Mouse (Mus musculus): Measurements from ENCODE around the gene Gm44502.

Gm44502 gene

GRCm38 (mm10) chr15:89399716-89400115, 29.8 kb downstream of the Gm44502 start:
- no peak for DNase-seq (ENCODE audit: low read depth, low spot score)

DNA sequence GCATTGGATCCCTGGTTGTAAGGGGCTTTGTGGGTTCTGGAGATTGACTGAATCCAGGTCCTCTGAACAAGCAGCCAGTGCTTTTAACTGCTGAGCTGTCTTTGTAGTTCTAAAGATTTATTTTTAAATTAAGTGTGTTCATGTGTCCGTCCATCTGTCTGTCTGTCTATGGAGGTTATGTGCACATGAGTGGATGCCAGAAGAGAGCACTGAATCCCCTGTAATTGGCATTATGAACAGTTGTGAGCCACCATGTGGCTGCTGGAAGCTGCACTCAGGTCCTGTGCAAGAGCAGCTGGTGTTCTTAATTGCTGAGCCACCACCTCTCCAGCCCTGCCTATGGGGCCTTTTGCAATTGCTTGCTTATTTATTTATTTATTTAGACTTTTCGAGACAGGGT, 31.4 kb downstream of the Gm44502 start:
- no peak for DNase-seq (ENCODE audit: low read depth, low spot score)

- DNase-seq (ENCODE audit: low read depth, low spot score) = no peak
Measured at GRCm38 (mm10) chr15:89396883-89397282, 32.6 kb downstream of the Gm44502 start.

DNA sequence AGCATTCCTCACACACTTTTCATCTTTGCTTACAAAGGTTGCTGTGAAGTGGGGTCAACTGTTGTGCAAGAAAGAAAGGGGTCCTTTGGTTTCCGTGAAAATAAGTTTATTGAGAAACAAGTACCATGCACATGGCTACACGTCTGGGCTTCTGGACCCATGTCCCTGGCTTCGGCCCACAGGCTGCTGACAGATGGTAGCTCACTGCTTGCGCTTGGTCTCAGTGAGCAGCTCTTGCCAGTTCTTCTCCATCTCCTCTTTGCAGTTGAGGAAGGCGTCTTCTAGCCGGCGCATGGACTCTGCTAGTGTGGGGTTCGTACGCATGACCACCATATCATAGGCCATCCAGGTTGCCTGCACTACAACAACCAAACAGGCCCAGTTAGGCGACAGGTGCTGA, 39.4 kb downstream of the Gm44502 start:
- DNase-seq (ENCODE audit: low read depth, low spot score) = no peak

DNA sequence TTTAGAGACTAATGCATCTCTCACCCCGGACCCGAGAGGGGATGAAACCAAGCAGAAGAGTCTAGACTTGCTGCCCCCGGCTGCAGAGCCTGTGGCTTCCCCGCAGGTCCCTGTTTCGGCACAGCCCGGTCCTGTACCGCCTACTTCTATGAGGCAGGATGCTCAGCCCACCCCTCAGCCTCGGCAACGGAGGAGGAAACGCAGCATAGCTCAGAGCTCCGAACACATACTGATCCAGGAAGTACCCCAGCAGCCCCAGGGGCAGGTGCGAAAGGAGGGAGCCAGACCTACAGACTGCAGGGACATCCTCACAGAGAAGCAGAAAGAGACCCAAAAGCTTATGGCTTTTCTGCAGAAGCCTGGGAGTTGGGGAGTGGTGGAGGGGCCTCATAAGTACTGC, 42.4 kb downstream of the Gm44502 start:
- no peak for DNase-seq (ENCODE audit: low read depth, low spot score)

DNA sequence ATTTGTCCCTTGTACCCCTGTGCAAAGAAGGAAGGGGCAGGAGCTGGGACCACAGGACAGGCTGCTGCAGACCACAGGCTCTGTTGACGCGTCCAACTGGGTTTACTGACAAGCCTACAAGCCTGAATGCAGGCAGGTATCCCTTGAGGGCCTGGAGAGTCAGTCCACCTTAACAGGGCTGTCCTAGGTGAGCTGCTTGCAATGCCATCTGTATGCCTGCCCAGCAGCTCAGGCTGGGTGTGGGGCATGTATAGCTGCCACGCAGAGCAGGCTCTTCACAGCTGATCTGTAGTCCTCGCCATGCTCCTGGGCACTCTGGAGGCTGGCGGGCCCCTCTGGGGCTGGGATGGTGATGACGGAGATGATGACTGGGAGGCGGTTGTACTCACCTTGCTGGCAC, 44.9 kb downstream of the Gm44502 start, which contains the start of gene Klhdc7b:
TSS of gene Klhdc7b (plus strand) at position 301 of the 400 bp plus-strand sequence.
- no peak for DNase-seq (ENCODE audit: low read depth, low spot score)

DNA sequence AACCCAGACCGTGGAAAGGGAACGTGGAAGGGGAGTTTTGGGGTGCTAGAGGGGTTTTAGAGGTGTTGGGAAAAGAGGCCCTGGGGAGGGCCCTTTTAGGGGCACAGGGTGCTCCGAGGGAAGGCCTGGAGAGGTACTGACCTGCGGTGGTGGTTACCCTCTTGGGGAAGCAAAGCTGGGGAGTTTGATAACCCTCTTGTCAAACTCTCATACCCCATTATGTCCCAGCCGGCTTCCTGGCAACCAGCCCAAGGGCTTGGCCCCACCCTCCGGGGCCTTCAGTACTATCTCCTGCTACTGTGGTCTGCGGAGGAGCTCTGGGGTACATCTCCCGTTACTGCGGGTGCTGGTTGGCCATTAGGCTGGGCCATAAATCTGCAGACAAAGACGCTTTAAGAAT, 50.1 kb downstream of the Gm44502 start:
- no peak for DNase-seq (ENCODE audit: low read depth, low spot score)

- no peak for DNase-seq (ENCODE audit: low read depth, low spot score)
Measured at GRCm38 (mm10) chr15:89378831-89379401, 50.6 kb downstream of the Gm44502 start, which contains the start of gene Odf3b. Odf3b (minus strand) TSS chr15:89379282.

DNA sequence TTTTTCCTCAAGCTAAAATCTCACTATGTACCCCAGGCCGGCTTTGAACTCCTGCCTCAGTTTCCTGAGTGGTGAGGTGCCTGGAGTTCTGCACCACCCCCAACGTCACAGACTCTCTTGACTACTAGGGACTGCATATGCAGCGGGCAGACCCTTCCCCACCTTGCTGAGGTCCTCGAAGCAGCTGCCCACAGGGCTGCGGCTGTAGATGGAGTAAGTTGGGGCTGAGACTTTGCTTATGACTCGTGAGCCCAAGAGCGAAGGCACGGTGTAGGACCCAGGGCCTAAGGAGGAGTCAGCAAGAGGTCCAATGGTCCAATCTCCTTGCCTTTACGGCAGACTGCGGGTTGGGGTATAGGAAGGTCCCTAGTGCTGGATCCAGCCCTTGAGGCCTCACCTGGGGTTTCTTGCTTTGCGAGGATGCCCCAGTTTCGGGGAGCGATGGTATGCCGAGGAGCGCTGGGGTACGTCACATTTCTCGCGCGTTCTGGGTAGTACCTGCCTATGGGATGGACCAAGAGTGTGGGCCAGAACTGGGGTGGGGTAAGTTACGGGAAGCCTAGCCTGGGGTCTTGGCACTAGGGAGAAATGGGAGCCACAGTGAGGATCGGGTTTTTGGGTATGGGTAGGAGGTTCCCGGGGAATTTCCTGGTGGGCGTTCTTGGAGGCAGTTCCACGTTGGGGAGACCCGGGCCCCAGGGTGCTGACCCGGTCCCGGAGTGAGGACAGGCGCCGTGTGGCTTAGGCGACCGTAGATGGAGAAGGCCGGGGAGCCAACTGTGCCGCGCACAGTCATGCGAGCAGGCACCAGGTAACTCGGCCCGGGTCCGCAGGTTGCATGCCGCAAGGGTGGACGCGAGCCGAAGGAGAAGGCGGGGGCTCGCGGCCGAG, 51.3 kb downstream of the Gm44502 start:
- DNase-seq (ENCODE audit: low read depth, low spot score) = no peak

- no peak for DNase-seq (ENCODE audit: low read depth, low spot score)
Measured at GRCm38 (mm10) chr15:89377362-89377761, 52.1 kb downstream of the Gm44502 start.

- no peak for DNase-seq (ENCODE audit: low read depth, low spot score)
Measured at GRCm38 (mm10) chr15:89376957-89377356, 52.5 kb downstream of the Gm44502 start, which contains the start of gene Tymp. Tymp (minus strand) TSS chr15:89377039.

DNA sequence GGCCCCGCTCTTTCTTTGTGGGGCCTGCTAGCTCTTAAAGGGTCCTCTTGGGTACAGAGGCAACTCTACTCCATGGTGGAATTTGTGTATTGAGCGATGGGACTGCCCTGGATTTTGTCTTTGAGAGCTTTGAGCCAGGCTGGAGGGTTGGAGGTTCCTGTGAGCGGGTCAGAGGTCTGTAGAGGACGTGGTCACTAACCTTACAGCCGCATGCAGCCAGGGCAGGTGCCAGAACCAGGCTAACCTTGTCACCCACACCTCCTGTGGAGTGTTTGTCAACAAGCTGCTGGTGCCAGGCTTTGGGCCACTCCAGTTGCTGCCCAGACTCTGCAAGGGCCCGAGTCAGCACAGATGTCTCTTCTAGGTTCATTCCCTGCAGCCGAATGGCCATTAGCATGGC, 53.5 kb downstream of the Gm44502 start:
- DNase-seq (ENCODE audit: low read depth, low spot score) = no peak

DNA sequence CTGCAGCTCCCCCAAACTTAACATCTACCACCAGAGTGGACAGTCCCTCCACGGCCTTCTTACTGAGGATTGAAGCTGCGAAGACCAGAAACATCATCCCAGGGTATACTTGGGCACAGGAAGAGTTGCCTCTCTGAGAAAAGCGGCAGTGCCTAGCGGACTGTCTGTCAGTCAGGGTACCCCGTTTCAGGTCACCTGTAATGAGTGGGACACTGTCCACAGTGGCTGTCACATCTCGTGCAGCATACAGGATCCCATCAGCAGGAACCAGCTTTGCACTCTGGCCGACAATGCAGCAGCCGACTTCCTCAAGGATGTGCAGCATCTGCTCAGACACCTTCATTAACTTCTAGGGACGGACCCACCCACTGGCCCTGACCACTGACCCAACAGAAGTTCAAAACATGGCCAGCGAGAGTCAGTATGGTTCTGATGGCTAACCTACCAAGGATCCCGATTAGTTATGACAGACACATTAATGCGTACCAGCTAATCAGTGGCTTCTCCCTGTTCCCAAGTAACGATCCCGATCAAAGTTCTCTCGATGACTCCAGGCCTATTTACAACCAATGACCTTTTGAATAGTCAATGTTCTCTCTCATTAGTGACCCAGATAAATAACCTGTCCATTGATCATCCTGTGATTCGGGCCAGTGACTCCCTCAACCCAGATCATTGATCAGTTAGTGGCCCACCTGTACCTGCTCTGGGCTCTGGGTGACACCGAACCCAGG, 54.5 kb downstream of the Gm44502 start:
- DNase-seq (ENCODE audit: low read depth, low spot score) = no peak

- no peak for DNase-seq (ENCODE audit: low read depth, low spot score)
Measured at GRCm38 (mm10) chr15:89374340-89374739, 55.2 kb downstream of the Gm44502 start.

DNA sequence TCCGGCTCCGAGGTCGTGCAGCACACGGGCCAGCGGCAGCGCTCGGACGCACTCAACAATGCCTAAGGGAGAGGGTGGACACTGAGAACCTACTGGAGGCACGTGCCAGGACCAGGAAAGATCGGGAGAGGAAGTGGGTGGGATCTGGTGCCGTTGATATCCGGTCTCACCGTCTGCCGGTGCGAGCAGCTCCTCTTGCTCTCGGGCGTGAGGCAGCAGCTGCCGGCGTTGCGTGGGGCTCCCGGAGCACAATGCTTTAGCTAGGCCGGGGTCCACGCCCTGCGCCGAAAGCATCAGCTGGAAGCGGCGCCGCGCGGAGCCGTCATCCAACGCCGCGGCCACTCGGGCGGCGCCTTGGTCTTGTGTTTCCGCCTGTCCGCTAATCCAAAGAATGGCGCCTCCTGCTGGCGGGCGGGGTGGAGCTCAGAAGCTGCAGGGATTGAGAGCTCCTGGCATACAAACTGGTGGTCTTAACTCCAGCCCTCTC, 55.7 kb downstream of the Gm44502 start, which contains the start of gene Sco2:
TSS of gene Sco2 (minus strand) at position 85 of the 487 bp plus-strand sequence.
- DNase-seq (ENCODE audit: low read depth, low spot score) = peak; percentile 89

DNA sequence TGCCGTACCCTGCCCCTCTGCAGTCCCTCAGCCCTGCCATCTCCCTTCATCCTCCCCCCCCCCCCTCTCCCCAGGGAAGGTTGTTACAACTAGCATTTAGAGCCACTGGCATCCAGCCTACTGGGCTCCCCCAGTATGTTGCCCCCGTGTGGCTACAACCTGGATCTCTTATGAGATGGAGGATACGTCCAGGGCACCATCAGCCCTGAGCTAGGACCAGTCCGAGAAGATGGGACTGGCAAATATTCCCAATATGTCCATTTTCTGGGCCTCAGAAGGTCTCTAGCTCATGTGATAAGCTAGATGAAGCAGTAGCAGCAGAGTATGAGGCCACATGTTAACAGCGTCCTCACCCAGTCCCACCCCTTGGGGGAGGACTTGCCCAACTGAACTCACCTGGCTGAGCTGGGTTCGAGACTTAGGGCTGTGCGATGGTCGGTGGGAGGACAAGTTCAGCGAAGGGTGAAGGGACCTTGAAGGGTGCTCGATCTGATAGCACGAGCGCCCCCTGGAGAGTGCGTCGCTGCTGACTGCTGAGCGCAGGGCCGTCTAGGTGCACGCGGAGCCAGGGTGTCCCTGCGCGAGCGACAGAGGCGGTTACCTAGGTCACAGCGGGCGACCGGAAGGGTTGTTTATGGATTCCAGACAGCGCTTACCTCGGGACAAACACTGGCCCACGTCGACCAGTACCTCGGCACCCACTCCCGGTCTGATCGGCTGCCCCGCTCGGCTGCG, 56.3 kb downstream of the Gm44502 start:
- peak; percentile 86 for DNase-seq (ENCODE audit: low read depth, low spot score)

GRCm38 (mm10) chr15:89372536-89372935, 57.0 kb downstream of the Gm44502 start:
- DNase-seq (ENCODE audit: low read depth, low spot score) = no peak

DNA sequence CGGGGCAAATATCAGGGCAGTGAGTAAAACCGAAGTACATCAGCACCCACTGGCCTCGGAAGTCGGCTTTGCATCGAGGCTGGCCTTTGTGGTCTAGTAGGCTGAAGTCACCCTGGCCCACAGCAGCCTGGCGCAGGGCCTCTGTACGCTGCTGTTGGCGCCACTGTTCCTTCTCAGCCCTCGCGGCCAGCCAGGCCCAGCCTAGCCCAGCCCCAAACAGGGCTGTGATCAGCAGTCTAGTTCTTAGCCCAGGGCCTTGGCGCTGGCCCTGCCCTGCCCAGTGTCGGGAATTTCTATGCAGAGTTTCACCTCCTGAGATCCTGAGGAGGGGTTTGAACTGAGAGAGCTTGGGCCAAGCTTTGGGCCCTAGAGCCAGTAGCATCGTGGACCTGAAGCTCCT, 57.4 kb downstream of the Gm44502 start:
- DNase-seq (ENCODE audit: low read depth, low spot score) = no peak
